Mouse (Mus musculus): ENCODE measurements around the gene Wwox. TPM values are rescaled to one million over a fixed set of nuclear protein-coding genes. Genes with fewer than 3 reads are reported as not detected.
A peak's percentile ranks its signal among the peaks of the same experiment; 100 is the strongest.

Gene Wwox
- total RNA-seq, 4 experiments from 2014 or later: 14.4 to 17.9 (median 16.4) TPM

DNA sequence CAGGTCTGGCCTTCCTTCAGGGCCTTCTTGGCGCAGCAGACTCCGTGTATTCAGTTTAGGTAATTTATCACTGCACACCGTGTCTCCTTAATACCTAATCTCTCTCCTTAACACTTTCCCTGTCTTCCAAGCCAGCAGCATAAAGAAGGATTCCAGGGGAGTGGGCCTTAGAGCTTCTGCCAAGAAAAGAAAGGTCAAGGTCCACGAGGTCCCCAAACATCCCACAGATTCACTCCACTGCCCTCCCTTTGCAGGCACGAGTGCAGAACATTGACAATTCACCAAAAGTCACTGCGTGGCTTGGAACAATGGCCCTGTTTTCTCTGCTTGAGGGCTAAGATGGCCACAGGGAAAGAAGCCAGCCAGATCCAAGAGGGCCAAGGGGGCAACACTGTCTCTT, 96.7 kb downstream of the Wwox start:
- DNase-seq (ENCODE audit: low spot score in 2 of 2): no peak

DNA sequence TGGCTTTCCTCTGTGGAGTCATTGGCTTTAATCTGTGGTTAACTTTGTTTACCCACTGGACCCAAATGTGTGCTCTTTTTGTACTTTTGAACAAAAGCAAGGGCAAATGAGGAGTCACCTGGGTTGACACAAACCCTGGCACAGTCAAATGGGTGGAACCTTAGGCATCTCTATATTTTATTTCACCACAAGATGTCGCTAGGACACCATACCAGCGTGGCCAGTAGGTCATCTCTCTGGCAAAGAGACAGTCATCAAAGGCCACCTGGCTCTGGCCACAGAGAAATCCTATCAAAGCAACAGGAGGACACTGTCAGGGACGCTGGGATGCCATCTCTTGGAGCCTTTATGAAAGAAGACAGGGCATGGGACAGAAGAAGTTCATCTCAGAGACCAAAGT, 101.7 kb downstream of the Wwox start:
- peak in 1 of 2 experiments; percentile 15 for DNase-seq (ENCODE audit: low spot score in 2 of 2)

DNA sequence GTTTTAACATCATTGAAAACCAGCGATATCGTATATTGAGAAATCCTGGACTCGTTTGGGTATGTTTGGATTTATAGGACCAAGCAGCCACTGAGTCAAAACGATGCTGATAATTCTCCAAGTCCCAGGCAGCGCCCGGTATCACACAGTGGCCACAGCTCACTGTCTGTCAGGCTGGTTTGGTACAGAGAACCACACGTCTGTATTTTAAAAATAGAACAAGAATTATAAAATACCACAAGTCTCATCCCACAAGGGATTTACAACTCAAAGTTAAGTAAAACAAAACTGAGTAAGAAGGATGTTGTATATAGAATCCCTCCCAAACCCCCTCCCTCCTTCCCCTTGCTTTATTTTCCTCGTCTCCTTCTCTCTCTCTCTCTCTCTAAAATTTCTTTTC, 108.9 kb downstream of the Wwox start:
- no peak for DNase-seq (ENCODE audit: low spot score in 2 of 2)

DNA sequence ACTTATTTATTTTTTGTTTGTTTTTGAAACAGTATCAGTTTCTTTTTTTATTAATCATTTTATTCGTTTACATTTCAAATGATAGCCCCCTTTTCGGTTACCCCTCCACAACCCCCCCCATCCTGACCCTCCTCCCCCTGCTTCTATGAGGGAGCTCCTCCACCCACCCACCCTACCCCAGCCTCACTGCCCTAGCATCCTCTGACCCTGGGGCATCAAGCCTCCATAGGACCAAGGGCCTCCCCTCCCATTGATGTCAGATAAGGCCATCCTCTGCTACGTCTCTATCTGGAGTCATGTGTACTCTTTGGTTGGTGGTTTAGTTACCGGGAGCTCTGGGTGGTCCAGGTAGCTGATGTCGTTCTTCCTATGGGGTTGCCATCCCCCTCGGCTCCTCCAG, 109.4 kb downstream of the Wwox start:
- DNase-seq (ENCODE audit: low spot score in 2 of 2): no peak

DNA sequence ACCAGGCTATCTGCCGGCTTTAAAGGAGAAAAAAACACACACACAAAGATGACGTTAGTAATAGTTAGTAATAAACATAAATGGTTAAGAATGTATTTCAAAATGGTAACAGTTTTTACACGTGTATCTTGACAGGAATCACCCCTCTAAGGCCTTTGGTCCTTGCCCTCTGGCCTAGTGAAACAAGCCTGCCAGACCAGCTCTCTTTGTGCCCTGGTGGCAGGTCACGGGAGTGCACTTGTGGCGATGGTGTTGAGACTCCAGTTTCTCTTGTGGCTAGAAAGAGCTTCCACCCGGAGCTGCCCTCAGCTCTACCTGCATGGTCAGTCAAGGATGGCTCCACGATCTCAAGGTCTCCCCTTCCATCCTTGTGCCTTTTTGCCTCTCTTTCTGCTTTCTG, 110.6 kb downstream of the Wwox start:
- no peak for DNase-seq (ENCODE audit: low spot score in 2 of 2)

DNA sequence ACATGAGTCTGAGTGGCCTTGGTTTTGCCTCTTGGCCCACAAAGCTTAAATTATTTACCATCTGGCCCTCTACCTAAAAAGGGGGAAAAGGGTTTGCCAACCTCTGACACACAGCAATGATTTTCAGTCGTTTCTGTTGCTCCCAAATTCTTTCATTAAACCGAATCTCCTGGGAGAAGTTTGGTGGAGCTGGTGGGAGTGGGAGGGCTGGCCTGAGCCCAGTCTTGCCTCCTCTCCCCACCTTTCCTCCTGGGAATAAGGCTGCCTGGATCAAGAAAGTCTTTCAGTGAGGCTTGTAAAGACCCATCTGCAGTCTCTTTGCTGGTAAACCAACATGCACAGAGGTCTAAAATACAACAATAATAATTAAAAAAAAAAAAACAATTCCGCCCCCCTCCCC, 113.2 kb downstream of the Wwox start:
- no peak for DNase-seq (ENCODE audit: low spot score in 2 of 2)

DNA sequence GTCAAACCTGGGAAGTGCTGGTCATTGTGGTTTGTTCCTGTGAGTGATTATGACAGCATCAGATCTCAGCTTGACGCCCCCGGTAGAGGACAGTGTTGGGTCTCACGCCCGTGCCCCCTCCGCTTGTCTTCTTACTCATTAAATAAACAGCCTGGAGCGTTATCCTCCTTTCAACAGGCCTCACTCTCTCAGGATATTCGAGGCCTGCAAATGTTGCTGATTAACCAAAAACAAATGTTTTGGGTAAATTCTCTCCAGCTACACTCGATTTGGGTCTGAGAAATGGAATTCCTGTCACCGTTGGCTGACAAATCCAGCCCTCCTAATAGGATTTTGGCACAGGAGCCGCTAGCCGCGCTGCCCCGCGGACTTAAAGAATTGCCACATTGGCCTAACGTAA, 115.5 kb downstream of the Wwox start:
- DNase-seq (ENCODE audit: low spot score in 2 of 2): no peak

DNA sequence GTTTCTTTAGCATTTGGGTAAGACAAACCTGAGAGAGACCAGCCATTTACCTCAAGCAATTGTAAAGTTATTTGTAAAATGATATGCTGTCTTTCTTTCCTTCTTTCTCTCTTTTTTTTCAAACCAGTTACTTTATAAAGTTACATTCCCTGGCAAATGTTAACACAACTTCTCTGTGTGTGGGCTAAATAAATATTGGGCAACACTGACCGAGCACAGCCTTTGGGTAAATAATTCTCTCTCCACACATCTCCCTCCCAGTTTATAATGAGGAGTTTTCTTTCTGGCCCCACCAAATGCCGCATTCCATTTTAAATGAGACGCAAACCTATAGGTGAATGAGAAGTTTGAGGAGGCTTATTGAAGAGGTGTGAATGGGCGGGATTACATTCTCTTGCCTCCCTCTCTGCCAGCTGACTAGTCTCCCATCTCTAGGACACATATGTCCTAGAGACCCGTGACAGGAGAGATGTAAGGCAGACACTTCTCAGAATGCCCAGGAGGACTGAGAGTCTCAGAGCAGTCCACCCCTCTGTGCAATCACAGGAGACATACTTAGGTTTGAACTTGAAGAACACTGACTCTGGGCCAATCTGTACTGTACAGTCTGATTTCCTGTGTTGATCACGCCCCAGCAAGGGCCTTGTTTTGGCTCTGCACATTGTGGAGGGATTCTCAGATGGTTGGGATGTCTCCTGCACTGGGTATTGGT, 116.2 kb downstream of the Wwox start:
- DNase-seq (ENCODE audit: low spot score in 2 of 2): no peak

DNA sequence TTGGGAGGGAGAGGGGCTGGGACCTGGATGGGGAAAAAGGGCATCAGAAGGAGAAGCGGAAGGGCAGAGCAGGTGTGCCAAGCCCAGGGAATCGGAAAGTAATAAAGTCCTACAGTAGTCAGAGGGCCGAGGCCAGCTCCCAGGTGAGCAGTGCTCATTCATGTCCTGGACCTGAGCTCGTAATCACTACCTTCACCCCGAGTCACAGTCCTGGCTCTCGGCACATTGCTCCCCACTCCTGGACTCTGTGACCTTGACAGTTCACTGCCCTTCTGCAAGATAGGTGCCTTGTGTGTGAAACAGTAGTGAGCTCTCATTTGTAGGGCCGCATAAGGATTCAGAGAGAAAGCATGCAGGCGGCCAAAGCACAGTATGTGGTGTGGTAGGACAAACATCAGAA, 121.7 kb downstream of the Wwox start:
- DNase-seq (ENCODE audit: low spot score in 2 of 2): no peak

DNA sequence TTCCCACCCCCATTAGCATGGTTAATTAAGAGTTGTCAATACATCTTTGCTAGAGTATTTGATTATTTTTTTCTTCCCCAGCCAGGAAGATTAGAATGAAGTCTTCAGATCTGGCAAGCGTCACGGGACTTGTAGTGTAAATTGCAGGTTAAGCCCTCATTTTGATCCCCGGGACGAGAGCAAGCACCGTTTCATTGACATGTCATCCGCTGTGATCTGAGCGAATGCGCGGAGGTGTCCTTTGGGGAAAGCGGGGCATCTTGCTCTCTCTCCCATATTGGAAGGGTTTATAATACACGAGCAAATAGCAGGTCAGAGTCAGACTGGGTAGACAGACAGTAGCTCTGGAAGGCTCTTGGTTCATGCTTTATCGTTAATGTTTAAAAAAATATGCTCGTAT, 123.0 kb downstream of the Wwox start:
- no peak for DNase-seq (ENCODE audit: low spot score in 2 of 2)

DNA sequence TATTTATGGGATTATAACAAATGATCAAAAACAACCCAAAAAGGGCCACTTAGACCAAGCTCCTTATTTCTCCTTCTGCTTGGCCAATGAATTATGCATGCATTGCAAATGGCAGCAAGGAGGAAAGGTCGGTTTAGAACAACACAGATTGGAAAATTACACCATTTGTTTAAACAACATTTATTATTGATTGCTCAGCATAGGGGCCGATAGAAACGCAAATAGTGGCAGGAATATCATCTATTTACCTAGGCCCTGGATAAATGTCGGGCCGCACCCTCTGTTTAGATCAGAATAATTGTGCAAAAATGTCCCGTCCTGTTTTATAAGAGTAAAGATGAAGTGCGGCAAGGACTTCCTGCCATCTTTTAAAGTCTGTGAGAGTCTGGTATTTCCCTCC, 123.9 kb downstream of the Wwox start:
- DNase-seq (ENCODE audit: low spot score in 2 of 2): no peak

DNA sequence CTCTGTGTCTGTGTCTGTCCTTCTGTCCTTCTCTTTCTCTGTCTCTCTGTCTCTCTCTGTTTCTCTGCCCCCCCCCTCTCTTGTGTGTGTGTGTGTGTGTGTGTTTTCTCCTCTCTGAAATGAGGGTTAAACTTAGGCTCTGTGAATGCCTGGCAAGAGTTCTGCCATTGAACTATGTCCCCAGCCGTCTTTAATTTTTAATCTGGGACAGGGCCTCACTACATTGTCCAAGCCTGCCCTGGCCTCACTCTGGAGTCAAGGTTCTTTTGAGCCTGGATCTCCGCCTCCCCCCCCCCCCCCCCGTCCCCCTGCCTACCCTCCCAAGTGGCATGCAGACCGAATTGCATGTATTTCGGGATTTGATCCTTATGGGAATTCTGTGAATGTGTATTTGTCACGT, 124.6 kb downstream of the Wwox start:
- DNase-seq (ENCODE audit: low spot score in 2 of 2): no peak

DNA sequence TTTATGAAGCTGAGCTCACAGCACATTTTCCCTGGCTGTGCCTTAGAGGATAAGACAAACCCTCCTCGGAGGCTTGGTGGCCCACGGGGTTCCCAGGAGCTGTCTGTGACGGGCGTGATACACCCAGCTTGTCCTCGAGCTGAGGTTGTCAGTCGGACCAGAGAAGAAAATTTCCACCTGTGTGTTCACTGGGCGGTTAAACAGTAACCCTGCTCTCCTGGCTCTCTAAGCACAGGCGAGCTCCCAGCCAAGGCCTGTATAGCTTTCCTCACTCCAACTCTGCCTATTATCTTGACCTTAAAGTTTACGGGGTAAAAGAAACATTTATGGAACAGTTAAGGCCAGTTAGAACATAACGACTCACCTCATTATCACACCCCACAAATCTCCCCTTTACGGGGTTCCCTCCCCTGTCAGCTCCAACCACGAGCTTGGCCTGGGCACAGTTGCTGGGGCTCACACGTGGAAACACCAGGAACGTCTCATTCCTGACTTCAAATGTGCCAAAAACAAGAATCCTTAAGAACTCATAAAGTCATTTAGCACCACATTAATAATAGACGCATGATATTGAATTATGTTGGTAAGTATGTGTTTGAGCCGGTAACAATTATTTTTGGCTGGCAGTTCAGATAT, 129.2 kb downstream of the Wwox start:
- no peak for DNase-seq (ENCODE audit: low spot score in 2 of 2)

DNA sequence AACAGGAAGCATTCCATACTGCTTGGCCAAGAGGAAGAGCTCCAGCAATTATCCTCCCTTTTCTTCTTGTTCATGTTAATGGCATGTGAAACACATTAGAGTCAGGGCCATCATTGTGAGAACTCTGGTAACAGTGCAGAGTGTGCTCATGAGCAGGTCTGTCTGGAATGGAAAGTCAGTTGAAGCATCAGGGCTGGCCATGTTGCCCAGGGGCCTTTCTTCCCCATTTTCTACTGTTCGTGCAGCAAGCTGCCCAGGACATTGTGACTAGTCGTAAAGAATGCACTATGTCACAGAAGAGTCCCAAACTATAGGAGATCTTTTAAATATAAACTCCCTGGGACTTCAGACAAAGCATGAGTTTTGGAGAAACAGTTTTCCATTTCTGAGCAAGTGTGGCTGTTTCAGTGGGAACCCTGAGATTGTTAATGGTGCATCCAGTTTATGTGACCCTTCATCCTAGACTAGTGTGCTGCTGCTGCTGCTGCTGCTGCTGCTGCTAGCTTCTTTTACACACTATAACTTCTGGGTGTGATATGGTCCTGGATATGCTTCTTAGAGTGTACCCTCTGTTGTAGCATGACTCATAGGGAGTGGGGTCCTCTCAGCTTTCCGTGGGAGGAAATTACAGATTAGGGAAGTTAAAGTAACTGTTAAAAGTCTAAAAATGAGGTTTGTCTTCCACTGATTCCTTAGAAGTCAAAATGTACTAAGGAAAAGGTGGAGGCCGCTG, 133.7 kb downstream of the Wwox start:
- DNase-seq (ENCODE audit: low spot score in 2 of 2): no peak

DNA sequence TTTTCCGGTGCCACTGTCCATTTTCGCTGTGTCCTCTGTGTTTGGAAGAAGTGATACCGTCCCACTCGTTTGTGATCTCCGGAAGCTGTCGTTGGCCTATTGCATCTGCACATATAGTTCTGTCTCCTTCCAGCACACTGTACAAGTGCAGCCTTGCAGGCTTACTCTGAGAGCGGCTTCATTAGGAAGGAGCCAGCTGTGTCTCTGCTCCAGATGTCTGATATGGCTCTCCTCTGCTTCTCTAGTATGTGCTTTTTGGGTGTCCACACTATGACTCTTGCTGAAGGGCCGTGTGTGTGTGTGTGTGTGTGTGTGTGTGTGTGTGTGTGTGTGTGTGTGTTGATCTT, 134.3 kb downstream of the Wwox start:
- no peak for DNase-seq (ENCODE audit: low spot score in 2 of 2)

DNA sequence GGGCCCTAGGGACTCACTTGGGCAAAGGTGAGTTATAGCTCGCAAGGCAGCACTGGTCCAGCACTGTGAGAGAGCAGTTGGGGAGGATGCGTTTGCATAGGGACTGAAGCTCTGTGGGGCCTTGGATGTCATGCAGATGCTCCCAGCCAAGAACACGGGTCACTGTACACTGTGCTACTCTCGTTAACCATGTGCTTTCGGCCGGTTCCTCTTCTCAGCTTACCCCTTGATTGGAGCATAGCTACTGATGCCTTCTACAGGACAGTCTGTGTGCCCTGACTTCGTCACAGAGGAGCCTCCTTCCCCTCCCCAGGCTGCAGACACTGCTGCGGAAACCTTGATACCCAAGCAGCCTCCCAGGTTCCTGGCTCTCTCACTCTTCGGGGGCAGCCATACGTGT, 139.8 kb downstream of the Wwox start:
- DNase-seq (ENCODE audit: low spot score in 2 of 2): no peak

DNA sequence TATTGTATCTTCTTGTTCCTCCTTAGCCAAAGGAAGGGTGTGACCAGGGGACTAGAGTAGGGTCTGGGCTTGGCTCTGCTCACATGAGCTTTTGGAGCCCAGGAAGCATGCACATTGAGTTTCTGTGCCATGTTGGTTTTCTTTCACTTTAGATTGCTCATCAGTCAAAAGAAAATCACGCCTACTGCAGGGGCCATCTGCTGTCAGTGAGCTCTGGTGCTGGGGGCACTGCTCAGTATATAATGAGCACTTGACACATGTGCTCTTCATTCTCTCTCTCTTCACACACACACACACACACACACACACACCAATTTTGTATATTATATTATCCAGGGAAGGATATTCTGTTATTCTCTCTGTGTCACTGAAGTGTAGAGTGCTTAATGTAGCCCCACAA, 141.2 kb downstream of the Wwox start:
- no peak for DNase-seq (ENCODE audit: low spot score in 2 of 2)

DNA sequence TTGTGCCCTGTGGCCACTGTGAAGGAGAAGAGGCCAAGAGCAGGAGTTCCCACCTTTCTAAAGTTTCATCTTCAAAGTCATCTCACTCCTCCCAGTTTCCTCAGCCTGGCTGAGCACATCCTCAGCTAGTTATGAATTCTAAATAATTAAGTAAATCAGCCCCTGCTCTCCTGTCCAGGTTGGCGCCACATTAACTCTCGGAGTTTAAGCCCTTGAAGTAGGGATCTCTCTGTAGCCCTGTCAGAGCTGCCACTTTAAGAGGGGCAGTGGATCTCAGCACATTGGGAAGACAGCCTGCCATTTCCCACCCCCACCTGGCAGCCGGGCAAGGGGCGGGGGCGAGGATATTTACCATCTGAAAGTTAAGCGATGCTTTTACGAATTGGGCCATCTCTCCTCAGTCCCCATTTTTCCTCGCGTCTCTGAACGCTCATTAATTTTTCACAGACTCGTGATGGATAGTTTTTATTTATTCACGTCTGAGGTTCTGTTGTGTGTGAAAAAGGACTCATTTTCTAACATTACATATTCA, 150.9 kb downstream of the Wwox start:
- no peak for DNase-seq (ENCODE audit: low spot score in 2 of 2)

DNA sequence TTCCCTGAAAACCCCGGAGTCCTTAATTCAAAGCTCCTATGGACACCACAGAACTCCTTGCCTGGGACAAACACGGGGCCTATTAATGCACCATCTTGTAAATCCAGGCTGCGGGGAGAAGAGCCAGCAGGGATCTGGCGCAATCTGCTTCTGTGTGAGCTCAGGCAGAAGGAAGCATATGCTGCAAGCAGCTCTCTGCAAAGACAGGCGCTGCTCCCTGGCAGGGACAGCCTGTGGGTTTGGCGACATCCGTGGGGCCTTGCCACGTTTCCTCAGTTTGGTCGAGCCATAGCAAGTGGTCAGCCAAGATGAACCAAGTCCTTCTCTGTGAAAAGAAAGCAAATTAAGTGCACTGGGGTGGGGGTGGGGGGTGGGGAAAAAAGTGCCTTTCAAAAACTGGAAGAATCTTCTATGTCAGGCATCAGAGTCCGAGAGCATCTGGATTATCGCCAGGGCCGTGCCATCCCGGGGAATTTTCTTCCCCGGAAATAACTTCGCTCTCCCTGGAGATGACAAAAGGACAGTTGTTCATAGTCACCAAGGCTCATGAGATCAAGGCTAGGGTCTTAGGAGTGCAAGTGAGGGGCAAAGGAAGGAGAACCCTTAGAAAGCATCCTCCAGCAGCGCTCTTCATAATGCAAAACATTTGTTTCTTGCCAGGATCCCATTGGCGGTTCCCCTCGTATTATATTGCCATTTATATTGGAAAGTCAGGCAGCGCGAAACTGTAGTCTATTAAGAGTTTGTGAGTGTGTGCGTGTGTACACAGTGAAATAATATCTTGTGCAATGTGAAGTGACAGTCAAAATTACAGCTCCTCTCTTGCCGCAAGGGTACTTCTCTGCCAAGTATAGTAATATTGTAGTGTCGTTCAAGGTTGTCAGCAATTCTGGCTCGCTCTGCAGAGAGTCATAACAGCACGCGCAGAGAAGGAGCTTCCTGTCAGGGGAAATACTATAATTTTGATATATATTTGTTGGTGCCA, 152.1 kb downstream of the Wwox start:
- DNase-seq (ENCODE audit: low spot score in 2 of 2): peak; percentile 75 to 76

DNA sequence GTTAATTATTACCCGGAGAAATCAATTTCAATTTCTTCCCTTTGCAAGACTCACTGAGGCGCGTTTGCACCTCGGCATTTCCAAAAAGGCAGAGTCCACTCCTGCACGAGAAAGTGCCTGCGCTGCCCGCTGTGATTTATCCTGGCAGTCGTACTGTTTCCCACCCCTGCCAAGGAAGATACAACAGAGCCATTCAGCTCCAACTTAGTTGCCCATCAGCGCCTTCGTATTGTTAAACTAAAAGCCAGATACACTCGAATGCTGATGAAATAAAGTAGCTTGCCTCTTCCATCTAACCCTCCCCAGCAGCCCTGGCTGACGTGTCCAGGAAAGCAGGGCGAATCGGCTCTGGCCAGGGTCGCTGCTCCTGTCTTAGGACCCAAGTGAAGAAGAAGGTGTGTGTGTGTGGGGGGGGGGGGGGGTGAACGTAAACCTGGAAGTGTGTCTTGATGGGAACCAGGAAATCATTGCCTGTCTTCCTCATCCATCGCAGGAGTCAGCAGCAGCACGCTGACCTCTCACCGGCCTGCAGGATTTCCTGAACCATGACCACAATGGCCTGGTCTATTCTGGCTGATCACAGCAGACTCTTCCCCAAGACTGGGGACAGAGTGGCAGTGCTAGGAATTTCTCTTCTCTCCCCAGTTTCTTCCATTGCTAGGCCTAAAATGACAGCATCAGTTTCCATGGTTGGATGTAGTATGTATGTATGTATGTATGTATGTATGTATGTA, 154.1 kb downstream of the Wwox start:
- DNase-seq (ENCODE audit: low spot score in 2 of 2): no peak

DNA sequence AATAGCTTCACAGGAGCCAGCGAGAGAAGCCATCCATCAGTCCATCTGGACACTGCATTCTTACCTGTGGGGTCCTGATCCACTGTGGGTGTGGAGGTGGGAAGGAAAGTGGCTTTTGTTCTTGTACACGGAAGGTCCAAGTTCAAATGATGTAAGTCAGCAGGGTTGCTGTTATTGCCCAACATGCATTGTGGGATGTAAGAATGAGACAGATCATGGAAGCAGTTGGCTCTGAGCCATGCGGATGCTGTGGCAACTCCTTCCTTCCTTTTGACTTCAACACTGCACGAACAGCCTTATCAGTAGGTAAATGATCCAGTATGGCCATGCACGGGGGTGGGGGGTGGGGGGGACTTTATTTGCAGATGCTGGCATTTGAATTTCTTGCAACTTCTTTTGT, 155.4 kb downstream of the Wwox start:
- no peak for DNase-seq (ENCODE audit: low spot score in 2 of 2)
